Mouse (Mus musculus): ENCODE measurements at regions not wholly inside any gene's neighbourhood (a gene's known extent, or its start where the extent isn't known, plus 50 kb on each side); places are given as distances from the start of the nearest gene placed in this dataset.

DNA sequence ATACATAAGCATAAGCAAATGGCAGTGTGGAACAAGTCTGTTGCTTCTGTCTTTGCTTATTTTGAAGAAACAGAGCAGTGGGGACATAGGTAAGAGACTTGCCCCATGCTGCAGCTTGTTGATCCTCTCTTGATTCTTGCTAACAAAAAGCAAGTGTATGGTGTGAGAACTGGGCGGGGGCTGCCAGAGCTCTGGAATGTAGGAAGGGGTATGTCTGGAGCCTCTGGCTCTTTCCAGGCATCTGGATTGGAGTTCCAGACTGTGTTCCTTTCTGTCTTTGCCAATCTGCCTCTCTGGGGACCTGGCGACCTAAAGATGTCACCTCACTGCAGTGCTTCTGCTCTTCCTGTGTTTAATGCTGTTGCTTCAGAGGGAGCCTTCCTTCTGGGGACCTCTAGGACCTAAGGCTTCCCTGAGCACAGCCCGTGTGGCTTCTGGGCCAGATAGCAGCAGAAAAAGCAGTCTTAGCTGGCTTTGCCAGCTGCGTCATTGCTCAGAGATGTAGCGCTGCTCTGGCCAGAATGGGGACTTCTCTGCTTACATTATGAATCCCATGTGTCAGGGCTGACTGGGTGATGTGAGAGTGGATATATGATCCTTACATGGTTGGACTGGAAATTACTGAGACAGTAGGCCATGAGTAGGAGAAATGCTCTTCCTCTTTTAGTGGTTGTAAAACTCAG, 138.1 kb upstream of the Slit3 start:
- intact Hi-C loops (cut with DNase I) = no loop called here
- DNase-seq (ENCODE audit: low spot score in 2 of 2) = no peak

DNA sequence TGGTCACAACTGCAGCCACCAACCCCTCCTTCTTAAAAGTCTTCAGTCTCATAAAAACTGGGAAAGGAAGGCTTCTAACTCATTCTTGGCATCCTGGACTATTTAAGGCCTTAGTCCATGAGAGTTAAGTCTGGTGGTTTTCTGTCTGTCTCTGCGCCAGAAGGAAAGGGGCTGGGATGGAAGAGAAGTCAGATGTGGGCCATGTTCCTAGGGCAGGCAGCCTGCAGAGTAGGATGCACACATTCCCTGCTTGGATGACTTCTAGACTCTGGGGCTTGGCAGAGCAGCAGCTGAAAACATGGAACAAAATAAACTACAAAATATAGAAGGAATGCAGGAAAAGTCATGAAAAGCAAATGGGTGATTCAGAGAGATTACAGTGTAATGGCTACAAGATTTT, 140.8 kb upstream of the Slit3 start:
- DNase-seq (ENCODE audit: low spot score in 2 of 2) = no peak
- intact Hi-C loops (cut with DNase I) = no loop called here

DNA sequence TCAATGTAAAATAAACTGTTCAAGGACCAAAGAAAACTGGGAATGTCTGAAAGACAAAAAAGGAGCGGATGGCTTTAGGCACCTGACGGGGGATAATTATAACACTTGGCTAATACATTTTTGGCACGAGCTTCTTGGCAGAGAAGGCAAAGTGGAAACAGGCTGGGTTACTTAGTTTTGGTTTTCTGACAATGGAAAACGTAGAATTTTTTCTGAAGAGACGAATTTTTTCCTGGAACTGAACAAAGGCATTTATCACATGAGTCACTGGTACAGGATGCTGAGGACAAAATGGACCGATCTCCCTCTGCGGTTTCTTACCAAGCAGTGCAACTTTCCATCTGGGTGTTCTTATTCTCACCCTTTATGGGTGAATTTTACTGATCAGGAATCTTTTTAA, 143.2 kb upstream of the Slit3 start:
- intact Hi-C loops (cut with DNase I) = no loop called here
- DNase-seq (ENCODE audit: low spot score in 2 of 2) = no peak

DNA sequence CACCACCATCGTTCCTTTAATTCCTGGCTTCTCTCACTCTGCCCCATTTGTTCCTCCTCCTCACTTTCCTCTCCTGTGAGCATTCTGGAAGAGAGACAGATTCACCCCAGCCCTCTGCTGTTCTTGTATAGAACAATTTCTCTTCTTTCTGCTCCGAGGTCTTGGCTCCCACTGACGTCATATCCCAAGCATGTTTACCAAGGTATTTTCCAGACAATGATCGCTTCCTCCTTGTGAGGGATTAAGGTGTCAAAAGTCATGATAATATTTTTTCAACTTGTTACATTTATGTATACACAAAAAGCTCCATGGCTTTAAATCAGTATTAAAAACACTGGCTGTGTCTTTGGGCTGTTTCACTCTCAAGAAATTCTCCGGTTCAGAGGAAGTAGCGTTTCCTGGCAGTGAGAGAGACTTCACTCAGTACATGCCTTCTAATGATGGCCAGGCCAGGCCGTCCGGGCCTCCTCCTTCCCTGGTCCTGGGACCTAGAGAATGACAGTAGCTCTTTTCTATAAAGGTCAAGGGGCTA, 142.4 kb upstream of the Spdl1 start:
- intact Hi-C loops (cut with DNase I) = no loop called here

DNA sequence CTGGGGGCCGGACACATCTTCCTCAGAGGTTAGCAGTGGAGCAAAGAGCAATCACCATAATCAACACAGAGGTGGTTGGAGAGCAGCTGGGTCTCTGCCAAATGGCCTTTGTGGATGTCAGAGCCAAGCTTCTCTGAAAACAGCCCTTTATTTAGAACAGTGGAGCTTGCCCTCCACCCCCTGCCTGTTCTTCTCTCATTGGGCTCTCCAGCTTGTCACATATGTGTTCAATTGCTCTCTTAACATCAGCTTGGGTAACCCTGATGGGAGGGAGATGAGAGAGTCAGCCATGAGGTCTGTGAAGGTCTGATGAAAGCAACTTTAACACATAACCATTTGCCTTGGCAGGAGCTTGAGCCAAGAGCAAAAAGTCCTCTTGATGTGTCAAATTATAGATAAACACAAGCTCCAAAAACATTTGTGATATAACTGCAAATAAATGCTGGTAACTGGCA, 140.1 kb upstream of the Spdl1 start:
- intact Hi-C loops (cut with DNase I) = no loop called here
- DNase-seq (ENCODE audit: low spot score in 2 of 2) = no peak

More for the DNA sequence above, 142.4 kb upstream of the Spdl1 start:
- peak in 1 of 2 experiments; percentile 3 for DNase-seq (ENCODE audit: low spot score in 2 of 2)

DNA sequence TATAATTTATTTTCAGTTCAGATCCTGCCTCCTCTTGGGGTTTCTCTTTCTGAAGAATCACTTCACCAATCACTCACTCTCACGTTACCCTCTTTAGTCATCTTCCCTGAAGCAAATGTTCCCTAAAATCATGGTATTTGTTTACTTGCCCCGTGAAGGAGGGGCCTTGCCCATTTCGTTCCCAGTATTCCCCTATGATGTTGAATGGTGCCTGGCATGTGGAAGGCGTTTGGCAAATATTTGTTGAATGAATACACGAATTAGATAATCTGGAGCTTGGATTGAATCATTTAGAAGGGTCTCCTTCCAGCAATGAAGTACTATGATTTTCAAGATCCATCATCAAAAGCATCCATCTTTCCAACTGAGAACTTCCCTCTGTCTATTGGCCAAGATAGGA, 139.6 kb upstream of the Spdl1 start:
- intact Hi-C loops (cut with DNase I) = no loop called here

DNA sequence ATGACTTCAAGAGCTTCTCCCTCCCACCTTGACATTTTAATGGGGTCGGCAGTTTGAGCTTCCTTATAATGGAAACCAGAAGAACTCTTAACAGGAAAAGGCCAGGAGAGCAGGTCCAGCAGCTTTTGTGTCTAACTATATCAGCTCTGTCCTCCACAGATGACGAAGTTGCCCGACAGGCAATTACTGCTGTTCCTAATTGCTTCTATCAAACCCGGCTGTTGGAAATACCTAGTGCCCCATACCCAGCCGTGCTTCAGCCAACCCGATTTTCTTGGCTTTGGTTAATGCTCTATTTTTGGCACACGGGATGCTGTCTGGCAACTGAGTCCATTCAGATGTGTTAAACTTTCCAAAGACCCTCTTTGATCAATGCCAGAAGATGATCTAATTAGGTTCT, 125.8 kb upstream of the Spdl1 start:
- intact Hi-C loops (cut with DNase I) = no loop called here
- DNase-seq (ENCODE audit: low spot score in 2 of 2) = no peak

More for the DNA sequence above, 139.6 kb upstream of the Spdl1 start:
- DNase-seq (ENCODE audit: low spot score in 2 of 2) = no peak

DNA sequence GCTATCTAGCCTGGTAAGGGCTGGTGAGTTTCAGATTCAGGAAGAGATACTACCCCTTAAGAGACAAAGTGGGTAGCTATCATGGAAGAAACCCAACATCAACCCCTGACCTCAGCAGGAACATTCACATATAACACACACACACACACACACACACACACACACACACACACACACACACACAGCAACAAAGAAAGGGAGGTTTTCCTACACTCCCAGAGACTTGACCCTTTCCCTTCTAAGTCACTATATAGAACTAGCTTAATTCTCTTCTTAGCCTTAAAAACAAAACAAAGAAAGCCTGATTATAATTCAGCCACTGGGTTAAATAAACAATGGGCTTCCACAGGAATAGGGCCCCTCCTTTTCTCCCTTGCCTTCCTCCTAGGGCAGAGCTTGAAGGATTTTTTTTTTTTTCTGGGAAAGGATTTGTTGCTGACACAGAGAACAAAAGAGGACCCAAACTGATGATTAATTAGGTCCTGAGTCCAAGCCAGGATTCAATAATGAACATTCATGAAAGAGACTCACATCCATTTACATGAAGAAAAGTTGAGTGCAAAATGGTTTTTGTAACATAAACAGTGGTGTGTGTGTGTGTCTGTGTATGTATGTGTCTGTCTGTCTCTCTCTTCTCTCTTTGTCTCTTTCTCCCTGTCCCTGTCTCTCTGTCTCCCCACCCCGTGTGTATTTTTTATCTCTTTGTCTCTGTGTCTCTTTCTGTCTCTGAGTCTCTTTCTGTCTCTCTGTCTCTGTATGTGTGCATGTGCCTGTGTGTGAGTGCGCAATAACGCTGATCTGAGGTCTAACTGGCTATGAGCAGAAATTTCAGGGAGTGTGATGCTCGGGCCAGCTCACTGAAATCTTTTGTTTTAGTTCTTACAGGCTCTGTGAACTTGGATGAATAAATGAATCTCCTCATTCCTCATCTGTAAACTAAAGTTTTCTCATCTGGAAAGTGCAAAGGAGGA, 108.3 kb upstream of the Spdl1 start:
- no peak for DNase-seq (ENCODE audit: low spot score in 2 of 2)
- intact Hi-C loops (cut with DNase I) = no loop called here

DNA sequence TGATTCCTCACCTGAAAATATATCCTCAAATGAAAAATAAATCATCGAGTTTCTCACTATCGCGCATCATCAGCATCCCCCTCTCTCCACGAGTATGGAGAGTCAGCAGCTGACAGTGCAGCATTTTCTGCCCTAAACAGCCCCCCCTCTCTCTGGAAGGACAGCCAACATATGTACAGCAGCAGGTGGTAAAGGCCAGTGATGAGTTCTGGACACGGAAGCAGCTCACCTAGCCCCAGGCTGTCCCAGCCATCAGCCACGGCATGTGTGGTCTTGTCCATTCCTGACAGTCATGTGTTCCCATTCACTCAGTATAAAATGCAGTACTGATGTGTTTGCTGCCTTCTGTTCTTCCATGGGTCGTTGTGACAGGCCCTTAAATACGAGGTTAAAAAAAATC, 106.7 kb upstream of the Spdl1 start:
- intact Hi-C loops (cut with DNase I) = no loop called here
- no peak for DNase-seq (ENCODE audit: low spot score in 2 of 2)

DNA sequence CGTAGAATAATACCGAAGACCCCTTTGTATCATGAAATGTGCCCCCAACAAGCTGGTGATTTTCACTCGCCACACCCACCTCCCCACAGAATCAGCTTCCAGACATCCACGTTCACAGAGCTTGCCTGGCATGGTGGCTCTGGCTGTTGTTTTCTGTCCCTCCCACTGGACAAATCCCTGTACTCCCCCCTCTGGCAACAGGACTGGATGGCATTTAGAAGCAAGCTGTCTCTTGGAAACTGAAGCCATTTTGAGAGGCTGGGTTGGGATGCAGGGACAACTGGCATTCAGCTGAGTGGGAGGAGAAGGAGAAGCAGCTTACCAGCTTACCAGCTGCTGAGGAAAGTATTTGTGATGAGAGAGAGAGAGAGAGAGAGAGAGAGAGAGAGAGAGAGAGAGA, 105.6 kb upstream of the Spdl1 start:
- DNase-seq (ENCODE audit: low spot score in 2 of 2) = peak; percentile 36 to 83
- intact Hi-C loops (cut with DNase I) = no loop called here

DNA sequence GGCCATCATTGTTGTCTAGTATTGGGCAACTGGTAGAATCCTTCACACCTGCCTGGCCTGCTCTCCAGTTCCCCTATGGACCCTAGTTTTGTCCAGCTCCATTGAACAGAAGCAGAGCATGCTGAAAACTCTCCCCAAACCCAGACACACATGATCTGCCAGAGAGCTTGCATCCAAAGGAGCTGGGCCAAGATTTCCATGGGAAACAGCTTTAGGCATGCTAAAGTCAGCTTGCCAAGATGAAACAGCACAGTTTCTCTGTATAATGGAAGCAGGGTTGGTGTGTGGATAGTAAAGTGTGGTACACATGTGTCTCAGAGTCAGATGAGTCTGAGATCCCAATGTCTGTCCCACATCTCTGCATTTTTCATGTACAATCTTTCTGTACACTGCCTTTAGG, 98.8 kb upstream of the Spdl1 start:
- intact Hi-C loops (cut with DNase I) = no loop called here

DNA sequence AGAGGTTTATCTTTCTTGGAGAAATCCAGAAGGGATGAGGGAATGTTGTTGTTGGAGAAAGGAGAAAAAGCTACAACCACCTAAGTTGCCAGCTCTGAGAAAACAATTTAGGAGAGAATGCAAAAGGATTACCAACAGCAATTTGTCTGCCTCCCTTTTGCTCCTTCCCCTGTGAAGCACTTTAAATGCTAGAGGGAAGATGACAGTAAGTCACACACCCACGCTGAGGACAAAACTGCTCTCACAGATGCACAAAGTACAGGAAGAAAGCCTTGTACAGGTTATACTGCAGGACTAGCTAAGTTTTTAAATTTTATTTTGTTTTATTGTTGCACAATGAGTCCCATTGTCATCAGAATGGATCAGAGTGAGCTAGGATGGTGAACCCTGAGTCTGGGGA, 83.7 kb upstream of the Spdl1 start:
- DNase-seq (ENCODE audit: low spot score in 2 of 2) = no peak
- intact Hi-C loops (cut with DNase I) = no loop called here

More for the DNA sequence above, 98.8 kb upstream of the Spdl1 start:
- no peak for DNase-seq (ENCODE audit: low spot score in 2 of 2)

DNA sequence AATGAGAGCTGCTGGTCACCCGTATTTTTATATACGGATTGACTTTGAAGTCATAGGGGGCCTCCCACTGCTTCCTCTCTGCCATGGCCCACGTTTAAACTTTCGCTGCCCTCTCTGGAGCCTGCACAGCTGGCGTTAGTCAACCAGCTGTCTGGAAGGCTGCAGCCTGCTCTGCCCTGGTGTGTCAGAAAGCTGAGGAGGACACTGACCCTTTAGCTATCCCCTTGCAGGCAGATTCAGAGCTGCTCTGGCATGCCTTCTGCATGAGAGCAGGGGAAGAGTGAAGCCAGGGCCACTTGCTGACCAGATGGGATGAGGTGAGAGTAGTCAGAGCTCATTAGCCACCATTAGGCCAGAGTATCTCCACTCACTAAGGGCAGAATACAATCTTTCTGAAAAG, 76.4 kb upstream of the Spdl1 start:
- intact Hi-C loops (cut with DNase I) = no loop called here
- no peak for DNase-seq (ENCODE audit: low spot score in 2 of 2)

DNA sequence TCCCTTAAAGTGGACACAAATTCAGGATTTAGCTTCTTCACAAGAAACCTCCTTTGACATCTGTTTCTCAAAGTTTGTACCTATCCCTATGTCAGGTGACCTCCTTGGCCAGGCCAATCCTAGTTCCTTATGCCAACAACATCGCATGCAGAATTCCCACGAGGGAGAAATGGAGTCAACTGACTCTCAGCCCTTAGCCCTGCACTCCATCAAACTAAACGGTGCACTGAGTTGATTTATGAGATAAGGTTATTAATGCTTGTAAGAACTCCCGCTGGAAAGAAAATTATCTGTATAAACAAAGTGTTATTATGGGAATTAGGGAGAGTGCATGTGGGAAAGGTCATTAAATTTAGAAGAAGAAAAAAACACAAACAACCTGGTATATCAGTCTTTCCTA, 70.8 kb upstream of the Spdl1 start:
- intact Hi-C loops (cut with DNase I) = no loop called here
- DNase-seq (ENCODE audit: low spot score in 2 of 2) = no peak

DNA sequence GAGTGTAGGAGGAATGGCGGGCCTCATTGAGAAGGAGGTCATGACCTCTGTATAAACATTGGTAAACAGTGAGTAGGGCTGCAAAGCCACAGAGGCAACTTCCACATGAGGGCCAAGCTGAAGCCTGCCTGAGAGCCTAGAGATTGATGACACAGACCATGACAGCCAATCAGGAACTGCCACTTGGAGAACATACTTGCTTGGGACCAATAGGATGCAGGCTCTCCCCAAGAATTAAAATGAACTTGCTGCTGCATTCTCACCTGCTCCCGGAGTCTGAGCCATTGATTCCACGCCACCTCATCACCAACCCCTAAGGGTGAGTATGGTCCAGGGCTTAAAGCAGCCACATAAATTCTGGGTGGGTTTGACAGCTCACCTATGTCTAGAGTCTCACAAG, 66.0 kb upstream of the Spdl1 start:
- intact Hi-C loops (cut with DNase I) = no loop called here
- DNase-seq (ENCODE audit: low spot score in 2 of 2) = peak in 1 of 2 experiments; percentile 26

DNA sequence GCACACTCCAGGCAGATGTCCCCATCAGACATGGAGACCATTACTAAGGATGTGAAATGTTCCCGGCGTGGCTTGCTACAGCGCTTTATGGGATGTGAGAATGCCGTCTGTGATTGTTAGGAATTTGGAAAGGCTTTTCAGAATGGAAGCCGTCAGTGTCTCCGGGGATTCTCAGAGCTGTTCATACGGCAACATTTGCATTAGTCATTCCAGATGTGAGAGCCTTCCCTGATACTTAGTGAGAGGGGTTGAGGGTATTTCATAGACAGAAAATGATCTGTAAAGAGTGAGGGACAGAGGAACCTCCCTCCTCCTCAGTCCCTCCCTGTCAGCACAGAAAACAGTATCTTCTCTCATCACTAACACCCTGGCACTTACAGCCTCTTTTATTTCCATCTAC, 62.2 kb upstream of the Spdl1 start:
- DNase-seq (ENCODE audit: low spot score in 2 of 2) = no peak
- intact Hi-C loops (cut with DNase I) = no loop called here

DNA sequence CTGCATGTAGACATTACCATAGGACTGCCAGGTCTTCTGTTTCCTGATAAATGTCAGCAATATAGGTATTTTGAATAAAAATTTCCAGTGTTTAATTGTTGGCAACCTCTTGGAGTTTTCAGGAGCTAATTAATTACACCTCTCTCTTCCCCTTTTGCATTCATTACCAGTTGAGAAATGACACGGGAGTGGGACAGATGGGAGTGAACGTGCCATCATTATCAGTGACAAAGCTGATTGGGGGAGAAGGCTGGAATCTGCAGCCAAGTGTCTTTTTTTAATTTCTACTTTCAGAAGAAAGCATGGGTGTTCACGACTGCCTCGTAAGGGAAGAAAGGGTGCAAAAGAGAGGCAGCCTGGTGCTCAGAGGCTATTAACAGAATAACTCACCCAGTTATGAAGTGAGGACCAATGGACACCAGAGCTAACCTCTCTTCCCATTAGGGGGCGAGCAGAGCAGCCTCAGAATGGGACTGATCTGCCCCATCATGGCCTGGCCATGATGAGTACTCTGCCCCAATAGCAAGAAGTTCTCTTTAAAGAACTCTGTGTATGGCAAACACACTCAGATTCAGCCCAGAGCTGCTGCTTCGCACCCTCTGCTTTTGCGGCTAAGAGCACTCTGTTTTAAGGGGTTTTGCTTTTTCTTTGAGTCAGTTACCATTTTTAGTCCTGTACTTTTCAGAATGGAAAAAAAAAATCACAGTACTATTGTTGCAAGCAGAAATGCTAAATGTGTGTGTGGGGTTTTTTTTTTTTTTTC, 55.1 kb upstream of the Spdl1 start:
- intact Hi-C loops (cut with DNase I) = no loop called here

DNA sequence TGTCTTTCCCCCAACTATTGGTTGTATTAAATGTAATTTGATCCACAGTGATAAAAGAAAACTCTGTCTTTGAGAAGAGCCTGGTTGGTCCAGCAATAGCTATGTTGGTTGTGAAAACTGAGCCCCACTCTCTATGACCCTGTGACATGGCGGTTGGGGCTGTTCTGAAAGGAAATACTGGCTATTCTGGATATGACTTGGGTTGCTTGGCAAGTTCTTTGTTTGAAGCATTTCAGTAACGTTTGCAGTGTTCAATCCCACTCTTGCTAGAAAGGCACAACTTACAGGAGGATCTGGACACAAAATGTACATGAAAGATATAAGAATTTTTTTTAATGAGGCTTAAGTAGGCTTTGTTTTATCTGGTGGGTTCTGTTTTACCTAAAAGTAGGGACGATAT, 54.1 kb upstream of the Spdl1 start:
- DNase-seq (ENCODE audit: low spot score in 2 of 2) = no peak
- intact Hi-C loops (cut with DNase I) = no loop called here

More for the DNA sequence above, 55.1 kb upstream of the Spdl1 start:
- peak in 1 of 2 experiments; percentile 17 for DNase-seq (ENCODE audit: low spot score in 2 of 2)

All from left cerebral cortex, postnatal 14 days (tissue).